Mouse (Mus musculus) cerebellum, postnatal 36 days (tissue): Measurements from ENCODE around the gene Bmp8a.
A peak's percentile ranks its signal among the peaks of the same experiment; 100 is the strongest.

Experiments used
- DNase-seq, 2 experiments: peaks; one replicate each; pipeline ENCODE4 v3.0.0; 2021 to 2022; ENCODE audit warnings: mixed read lengths in 2 of 2

Bmp8a gene

DNA sequence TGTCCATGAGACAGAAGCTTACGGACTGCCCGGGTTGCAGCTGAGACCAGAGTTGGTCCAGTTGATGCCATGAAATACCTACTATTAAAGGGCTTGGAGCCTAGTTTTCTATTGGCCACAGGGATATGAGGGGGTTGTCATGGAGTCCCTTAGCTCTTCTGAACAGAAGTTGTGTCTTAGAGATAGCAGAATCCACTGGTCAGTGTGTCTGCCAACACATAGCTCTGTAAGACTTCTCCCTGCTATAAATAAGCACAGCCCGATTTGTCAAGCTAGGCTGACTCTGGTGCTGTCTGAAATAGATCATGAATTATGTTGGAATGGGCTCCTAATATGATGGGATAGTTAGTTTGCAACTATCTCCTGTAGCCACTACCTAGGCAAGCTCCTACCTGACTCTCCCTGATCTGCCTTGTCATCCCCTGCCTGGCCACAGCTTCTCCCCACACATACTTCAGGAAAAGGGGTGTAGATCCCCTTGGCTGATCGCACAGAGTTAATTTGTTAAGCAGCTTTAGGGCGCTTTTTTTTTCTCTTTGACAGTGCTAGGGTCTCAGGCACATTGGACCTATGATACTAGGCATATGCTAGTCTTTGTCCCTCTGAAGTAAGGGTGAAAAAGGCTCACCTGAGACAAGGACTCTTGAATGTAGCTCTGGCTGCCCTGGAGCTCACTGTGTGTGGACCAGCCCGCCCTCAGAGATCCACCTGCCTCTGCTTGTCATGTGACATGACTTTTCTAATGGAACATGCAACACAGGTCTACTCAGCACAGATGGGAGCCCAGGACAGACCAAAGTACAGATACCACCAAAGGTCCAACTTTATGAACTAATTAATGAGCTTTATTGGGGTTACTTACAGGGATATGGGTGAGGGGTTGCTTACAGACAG, 58.1 kb downstream of the Bmp8a start:
- DNase-seq = no peak

GRCm38 (mm10) chr4:123283675-123284064, 59.4 kb downstream of the Bmp8a start:
- DNase-seq = peak in 1 of 2 experiments; percentile 19

- DNase-seq = peak in 1 of 2 experiments; percentile 20
These were observed 60.0 kb downstream of the Bmp8a start for GRCm38 (mm10) chr4:123282915-123283674.

- peak; percentile 90 to 91 for DNase-seq
These were observed 60.6 kb downstream of the Bmp8a start for GRCm38 (mm10) chr4:123282500-123282899.

DNA sequence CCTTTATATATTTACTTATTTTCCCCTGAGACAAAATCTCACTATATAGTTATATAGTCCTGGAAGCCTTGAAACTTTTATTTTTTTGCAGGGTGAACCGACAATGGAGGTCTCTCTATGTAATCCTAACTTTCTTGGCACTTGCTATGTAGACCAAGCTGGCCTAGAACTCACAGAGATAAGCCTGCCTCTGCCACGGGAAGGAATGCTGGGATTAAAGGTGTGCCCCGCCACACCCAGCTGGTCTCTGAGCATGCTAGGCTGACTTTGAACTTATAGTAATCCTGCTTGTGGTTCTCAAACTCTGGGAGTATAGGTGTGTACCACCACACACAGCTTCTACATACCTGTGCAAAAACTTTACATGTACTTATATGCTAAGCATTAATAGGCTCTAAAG, 62.9 kb downstream of the Bmp8a start:
- no peak for DNase-seq

GRCm38 (mm10) chr4:123271063-123271462, 72.0 kb downstream of the Bmp8a start:
- DNase-seq = no peak
